17 mouse cellular contexts compared by ENCODE assay signal in the genomic region with DNA sequence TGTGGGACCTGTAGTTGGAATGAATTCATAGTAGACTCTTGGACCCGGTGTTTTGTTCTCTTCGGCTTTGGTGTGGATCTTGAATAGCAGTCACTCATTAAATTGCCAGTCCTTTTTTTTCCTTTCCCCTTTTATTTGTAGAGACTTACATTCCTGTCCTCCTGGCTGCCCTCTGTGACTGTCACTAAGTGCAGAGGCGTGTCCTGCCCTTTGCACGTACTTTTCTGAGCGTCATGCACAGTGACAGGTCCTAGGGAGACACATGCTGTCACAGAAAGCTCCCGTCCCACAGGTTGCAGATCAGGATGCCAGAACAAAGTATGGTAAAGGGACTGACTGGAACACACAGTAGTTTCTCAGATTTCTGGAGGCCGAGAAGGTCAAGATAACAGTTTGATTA.
"Had no signal": no experiment of that assay in that cellular context is flagged by ENCODE, and none has a peak within 500 bp of the region (broad histone marks: within the 10 kb centered on the region; RNA-seq: fewer than 3 reads in every experiment).

No protein-coding gene starts in this region.

- H3K27me3 ChIP-seq: liver, embryonic 15.5 days; lung, embryonic 15.5 days; midbrain, embryonic 15.5 days; neural tube, embryonic 13.5 days had no signal

- ATAC-seq: hindbrain, embryonic 16.5 days; inflammation-experienced regulatory T-cells, adult 6 months; midbrain, embryonic 15.5 days had no signal

- H3K9me3 ChIP-seq: limb, embryonic 10.5 days; liver, embryonic 15.5 days; lung, embryonic 15.5 days; megakaryocyte, embryonic 14.5 days; midbrain, embryonic 15.5 days; neural tube, embryonic 13.5 days had no signal

- DNase-seq: lung, postnatal 14 days; retina, postnatal 1 day; right cerebral cortex, postnatal 4 days; spleen, adult 18-20 months; thymus, adult 18-20 months; thymus, postnatal 14 days had no signal

- H3K4me2 ChIP-seq: liver, embryonic 15.5 days; lung, embryonic 15.5 days; midbrain, embryonic 11.5 days; midbrain, embryonic 15.5 days; neural tube, embryonic 13.5 days had no signal

- H3K4me1 ChIP-seq: limb, embryonic 10.5 days; liver, embryonic 15.5 days; lung, embryonic 15.5 days; midbrain, embryonic 15.5 days; neural tube, embryonic 13.5 days had no signal

- H3K36me3 ChIP-seq: liver, embryonic 15.5 days had no signal

- H3K9ac ChIP-seq: liver, embryonic 15.5 days; lung, embryonic 15.5 days; midbrain, embryonic 15.5 days; neural tube, embryonic 13.5 days had no signal

- H3K4me3 ChIP-seq: left cerebral cortex, adult 2 months; limb, embryonic 10.5 days; liver, embryonic 15.5 days; lung, embryonic 15.5 days; megakaryocyte, embryonic 14.5 days; midbrain, embryonic 15.5 days; neural tube, embryonic 13.5 days had no signal

- H3K27ac ChIP-seq: left cerebral cortex, adult 2 months; limb, embryonic 10.5 days; liver, embryonic 15.5 days; lung, embryonic 15.5 days; macrophage; midbrain, embryonic 15.5 days; neural tube, embryonic 13.5 days had no signal
